Mouse (Mus musculus) gastrocnemius, postnatal 14 days (tissue): ENCODE measurements at regions not wholly inside any gene's neighbourhood (a gene's known extent, or its start where the extent isn't known, plus 50 kb on each side); places are given as distances from the start of the nearest gene placed in this dataset.

ENCODE experiments used
- DNase-seq: peaks from one replicate; pipeline ENCODE4 v3.0.0; 2021; ENCODE audit warnings: mixed read lengths
- intact Hi-C: fragments of 180-260 bp; cut with DNase I; formaldehyde crosslinking; loops from one replicate; pipeline ENCODE4 v1.15.1; 2025; ENCODE audit warnings: low total_unique reads

GRCm38 (mm10) chr15:64513501-64514097 is 303.9 kb upstream of the Gm21798 start:
- intact Hi-C loops: no loop called here
- DNase-seq: no peak

- DNase-seq: no peak
- intact Hi-C loops: no loop called here
Observed at GRCm38 (mm10) chr15:64515179-64515578, 302.3 kb upstream of the Gm21798 start.

GRCm38 (mm10) chr15:64519207-64519628 is 298.3 kb upstream of the Gm21798 start:
- intact Hi-C loops: no loop called here
- DNase-seq: no peak

GRCm38 (mm10) chr15:64520568-64520967 is 296.9 kb upstream of the Gm21798 start:
- intact Hi-C loops: no loop called here
- DNase-seq: no peak

GRCm38 (mm10) chr15:64532260-64533120 is 285.0 kb upstream of the Gm21798 start:
- intact Hi-C loops: no loop called here
- DNase-seq: no peak

- intact Hi-C loops: no loop called here
- peak; percentile 43 for DNase-seq
Observed at GRCm38 (mm10) chr15:64533169-64533795, 284.2 kb upstream of the Gm21798 start.

GRCm38 (mm10) chr15:64534166-64534565 is 283.3 kb upstream of the Gm21798 start:
- DNase-seq: no peak
- intact Hi-C loops: no loop called here

GRCm38 (mm10) chr15:64535160-64535559 is 282.3 kb upstream of the Gm21798 start:
- intact Hi-C loops: no loop called here
- DNase-seq: peak; percentile 19

GRCm38 (mm10) chr15:64541395-64541794 is 276.1 kb upstream of the Gm21798 start:
- no peak for DNase-seq
- intact Hi-C loops: no loop called here

- peak; percentile 17 for DNase-seq
- intact Hi-C loops: no loop called here
Observed at GRCm38 (mm10) chr15:64542250-64542901, 275.1 kb upstream of the Gm21798 start.

- DNase-seq: no peak
- intact Hi-C loops: no loop called here
Observed at GRCm38 (mm10) chr15:64542908-64543307, 274.6 kb upstream of the Gm21798 start.

- intact Hi-C loops: no loop called here
- DNase-seq: no peak
Observed at GRCm38 (mm10) chr15:64546035-64546434, 271.5 kb upstream of the Gm21798 start.

- DNase-seq: no peak
- intact Hi-C loops: no loop called here
Observed at GRCm38 (mm10) chr15:64557540-64557939, 260.0 kb upstream of the Gm21798 start.

- intact Hi-C loops: no loop called here
- no peak for DNase-seq
Observed at GRCm38 (mm10) chr15:64558220-64558619, 259.3 kb upstream of the Gm21798 start.

- intact Hi-C loops: no loop called here
- DNase-seq: no peak
Observed at GRCm38 (mm10) chr15:64562431-64563111, 254.9 kb upstream of the Gm21798 start.

- intact Hi-C loops: no loop called here
- DNase-seq: no peak
Observed at GRCm38 (mm10) chr15:64564703-64565102, 252.8 kb upstream of the Gm21798 start.

- intact Hi-C loops: no loop called here
Observed at GRCm38 (mm10) chr15:64576891-64577535, 240.5 kb upstream of the Gm21798 start.

GRCm38 (mm10) chr15:64578991-64579390 is 238.5 kb upstream of the Gm21798 start:
- intact Hi-C loops: no loop called here
- DNase-seq: no peak

More at GRCm38 (mm10) chr15:64576891-64577535, 240.5 kb upstream of the Gm21798 start:
- no peak for DNase-seq

GRCm38 (mm10) chr15:64580481-64580880 is 237.0 kb upstream of the Gm21798 start:
- intact Hi-C loops: no loop called here
- DNase-seq: no peak
